Mouse (Mus musculus) adrenal gland, adult 18-20 months (tissue): ENCODE results near the gene Fbxw7. TPM values are rescaled to one million over a fixed set of nuclear protein-coding genes. Genes with fewer than 3 reads are reported as not detected.

Source experiments
- DNase-seq, 2 experiments: peaks; one replicate each; pipeline ENCODE4 v3.0.0; 2021 to 2022; ENCODE audit warnings: low spot score in 2 of 2
- total RNA-seq, 2 experiments: library from RNA; stranded (reverse); gene quantifications; 1 replicate in 1 of 2; 2 replicates in 1 of 2; pipeline ENCODE4 v1.2.3; 2021

Fbxw7 gene
- total RNA-seq, 2 experiments from 2014 or later = 15.6 to 19.3 TPM

DNA sequence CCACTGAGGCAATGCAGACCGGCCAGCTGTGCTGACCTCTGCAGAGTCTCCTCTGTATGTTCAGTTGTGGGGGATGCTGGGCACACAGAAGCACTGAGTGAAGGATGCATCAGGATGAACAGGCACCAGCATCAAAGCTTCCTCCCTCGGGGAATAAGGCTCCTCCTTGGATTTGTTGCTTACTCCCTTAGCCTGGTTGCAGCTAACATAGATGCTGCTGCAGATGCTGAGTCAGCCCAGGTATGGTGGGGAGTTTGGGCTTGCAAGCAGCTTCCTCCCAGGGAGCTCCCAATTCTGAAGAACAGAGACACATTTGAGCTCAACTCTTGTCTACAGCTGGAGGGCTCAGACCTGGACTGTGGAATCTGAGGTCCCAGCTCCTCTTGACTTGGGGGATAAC lies 209.2 kb downstream of the Fbxw7 start:
- no peak for DNase-seq

DNA sequence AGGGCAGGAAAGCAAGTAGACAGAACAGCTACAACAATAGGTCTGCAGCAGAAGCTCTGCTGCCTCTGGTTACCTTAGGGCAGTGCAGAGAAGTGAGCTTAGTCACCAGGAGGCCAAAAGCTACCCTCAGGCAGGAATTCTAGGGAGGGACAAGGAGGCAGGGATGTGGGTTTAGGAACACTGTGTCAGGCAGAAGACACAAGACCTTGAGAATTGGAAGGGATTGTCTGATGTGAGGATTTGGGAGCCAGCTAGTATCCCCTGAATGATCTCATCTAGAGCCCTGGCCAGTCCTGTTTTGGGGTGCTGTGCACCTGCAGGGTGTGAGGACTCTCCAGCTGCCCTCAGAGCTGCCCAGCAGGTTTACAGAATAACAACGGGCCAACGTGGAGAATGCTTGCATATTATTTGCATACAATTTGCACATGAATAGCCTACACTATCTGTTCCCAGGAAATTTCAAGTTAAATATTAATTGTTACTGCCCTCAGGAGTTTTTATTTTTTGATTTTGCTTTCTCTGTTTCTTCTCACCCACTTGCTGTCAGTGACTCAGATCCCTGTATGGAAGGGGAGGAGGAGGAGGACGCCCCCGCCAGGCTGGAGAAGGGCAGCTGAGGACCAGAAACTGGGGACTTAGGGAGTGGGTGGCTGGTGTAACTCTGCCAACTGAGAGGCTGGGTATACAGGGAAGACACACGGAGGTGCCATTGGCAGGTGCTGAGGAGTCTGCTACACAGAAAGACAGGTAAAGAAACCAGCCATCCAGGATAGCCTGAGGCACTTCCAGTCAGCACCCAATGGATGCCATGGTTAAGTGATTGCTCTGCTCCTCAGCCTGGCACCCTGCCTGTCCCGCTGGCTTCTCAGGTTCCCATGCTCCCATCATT lies 210.0 kb downstream of the Fbxw7 start:
- no peak for DNase-seq

Other genes with a start within 250 kb of the Fbxw7 start
- 10 to 100 TPM; 38.6 to 48.6 TPM for gene Arfip1, start 232.6 kb upstream of the Fbxw7 start, total RNA-seq
- not detected for gene Tigd4, start 221.7 kb upstream of the Fbxw7 start, total RNA-seq
- gene Tmem154, start 149.1 kb upstream of the Fbxw7 start, total RNA-seq = 1 to 10 TPM; 1.6 to 3.4 TPM